Mouse (Mus musculus): Measurements from ENCODE around the gene Satl1.
"Not testable (repeated sequence)": the region's sequence is repeated elsewhere in the genome, so short reads cannot be mapped to it uniquely, and the experiment has no call there.

The Satl1 gene

DNA sequence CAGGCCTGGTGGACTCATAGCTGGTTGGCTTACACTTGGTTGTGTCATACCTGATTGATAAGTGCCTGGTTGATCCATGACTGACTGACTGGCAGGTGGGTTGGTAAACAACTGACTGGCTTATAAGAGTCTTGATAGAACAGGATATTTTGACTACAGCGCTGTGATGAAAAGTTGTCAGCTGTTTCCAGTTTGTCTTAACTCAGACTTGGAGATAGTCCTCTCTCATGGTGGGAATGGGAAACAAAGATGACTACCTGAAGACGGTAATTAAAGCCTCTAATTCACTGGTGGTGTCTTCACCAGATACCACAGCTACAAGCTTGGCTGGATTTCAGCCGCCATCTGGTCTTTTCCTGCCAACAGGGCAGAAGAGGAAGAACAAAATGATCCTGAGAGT is at the start of gene Satl1:
Satl1 (minus strand) TSS at position 101 of the 400 bp plus-strand sequence.
- no peak for DNase-seq (ENCODE audit: low spot score in 2 of 2)

DNA sequence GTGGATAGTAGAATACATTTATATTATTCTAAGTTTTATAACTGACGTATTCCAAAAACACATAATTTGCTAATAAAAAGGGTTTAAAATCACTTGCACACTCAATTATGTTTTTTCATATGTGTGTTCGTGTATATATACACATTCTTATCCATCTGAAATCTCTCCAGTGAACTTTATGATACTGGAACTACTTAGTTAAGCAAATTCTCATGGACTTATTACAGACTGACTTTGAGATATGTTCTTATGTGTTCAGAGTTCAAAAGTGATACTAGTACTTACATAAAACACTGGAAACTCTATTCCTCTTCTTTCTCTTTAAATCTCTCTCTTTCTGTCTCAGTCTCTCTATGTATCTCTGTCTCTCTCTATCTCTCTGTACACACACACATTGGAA is 31.5 kb upstream of the Satl1 start:
- DNase-seq (ENCODE audit: low spot score in 2 of 2): no peak

DNA sequence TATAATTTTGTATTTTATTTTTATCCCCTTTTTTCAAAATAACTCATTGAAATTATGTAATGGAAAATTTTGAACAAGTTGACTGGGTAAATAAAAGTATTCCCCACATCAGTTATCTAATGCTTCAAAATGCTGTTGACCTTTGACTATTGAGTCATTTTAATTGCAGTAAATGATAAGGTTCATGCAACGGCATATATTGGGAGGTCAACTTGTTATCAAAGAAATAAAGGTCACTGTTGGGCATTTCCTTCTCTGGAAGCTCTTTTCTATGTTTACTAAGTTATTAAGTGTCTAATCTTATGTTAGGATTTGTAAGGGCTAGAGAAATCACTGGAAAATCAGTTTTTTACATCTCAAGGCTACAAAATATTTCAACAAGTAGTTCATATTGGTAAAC is 31.0 kb upstream of the Satl1 start:
- DNase-seq (ENCODE audit: low spot score in 2 of 2): no peak

DNA sequence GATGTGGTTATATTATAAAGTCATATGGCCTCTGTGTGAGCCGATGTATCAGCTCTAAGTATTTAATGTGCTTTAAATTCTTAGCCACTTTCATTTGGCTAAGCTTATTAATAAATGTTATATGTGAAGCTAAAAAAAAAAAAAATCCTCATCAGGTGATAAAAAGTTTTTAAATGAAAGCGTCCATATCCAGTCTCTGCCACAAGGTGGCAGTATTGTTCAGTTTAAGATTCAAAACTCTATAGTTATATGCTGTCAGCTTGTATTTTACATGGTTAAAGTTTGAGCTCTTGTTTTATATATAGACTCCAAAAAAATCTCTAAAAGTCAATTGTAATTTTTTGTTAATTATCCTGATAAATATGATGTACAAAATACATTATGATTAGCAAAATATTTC is 16.4 kb upstream of the Satl1 start:
- not testable (repeated sequence) for DNase-seq (ENCODE audit: low spot score in 2 of 2)

DNA sequence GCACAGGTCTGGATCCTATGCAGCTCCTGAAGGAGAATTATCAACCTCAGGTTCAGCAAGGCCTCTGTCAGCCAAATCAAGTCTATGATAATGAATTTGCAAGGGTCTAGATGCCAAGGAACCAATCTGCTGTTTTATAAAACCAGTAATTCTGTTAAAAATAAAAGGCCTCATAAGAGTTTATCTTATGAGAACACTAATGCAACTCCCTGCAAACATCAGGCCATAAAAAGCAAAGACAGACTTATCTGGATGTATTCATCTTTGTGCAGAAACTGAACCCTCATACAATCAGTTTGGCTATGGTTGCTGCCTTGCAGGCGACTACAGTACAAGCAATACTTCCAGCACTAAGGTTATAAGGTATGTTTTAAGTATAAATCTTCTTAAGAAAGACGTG is 5.7 kb upstream of the Satl1 start:
- DNase-seq (ENCODE audit: low spot score in 2 of 2): no peak

DNA sequence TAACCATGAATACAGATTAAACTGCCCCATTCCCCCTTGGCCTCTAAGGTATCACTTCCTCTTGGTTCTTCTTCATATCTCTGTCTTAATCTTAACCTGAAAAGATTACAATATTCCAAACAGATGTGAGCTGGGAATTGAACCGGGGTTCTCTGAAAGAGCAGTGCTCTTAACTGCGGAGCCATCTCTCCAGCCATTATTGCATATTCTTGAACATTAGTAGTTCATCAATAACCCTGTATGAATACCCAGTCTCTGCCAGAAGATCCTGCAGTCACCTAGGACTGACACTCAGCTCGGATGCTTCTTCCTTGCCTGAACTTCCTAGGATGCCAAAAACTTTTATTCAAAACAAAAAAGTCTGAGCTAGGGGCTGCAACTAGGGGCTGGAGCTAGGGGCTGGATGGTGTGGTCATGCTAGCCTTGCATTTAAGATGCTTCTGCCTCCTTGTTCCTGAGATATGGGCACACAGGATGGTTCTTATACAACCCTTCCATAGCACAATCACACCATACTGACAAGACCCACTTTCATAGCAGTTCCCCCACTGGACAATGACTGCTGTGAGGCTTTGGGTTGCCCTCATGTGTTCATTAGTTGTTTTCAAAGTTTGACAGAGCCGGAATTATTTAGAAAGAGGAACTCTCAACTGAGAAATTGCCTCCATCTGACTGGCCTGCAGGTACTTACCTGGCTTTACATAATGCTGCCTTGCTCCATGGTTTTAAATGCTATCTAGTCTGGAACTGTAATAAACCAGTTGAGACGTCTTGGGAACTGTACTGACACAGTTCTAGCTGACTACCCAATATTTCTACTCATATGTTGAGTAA is 35.8 kb downstream of the Satl1 start:
- DNase-seq (ENCODE audit: low spot score in 2 of 2): peak; percentile 7 to 14

DNA sequence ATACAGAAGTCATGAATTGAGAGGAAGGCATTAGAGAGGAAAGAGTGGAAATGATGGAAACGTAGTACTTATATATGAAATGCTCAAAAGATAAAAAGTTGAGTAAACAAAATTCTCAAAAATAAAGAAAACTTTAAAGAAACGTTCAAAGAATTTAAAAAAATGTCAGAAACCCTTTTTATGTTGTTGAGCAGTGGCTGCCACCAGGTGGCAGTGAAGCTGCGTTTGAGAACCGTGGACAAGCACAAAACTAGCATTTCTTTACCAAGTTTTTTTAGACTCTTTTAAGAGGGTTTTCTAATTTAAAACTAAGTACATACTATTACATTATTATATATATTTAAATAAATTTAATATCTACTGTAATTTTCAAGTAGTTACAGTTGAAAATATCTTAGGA is 38.2 kb downstream of the Satl1 start:
- no peak for DNase-seq (ENCODE audit: low spot score in 2 of 2)

DNA sequence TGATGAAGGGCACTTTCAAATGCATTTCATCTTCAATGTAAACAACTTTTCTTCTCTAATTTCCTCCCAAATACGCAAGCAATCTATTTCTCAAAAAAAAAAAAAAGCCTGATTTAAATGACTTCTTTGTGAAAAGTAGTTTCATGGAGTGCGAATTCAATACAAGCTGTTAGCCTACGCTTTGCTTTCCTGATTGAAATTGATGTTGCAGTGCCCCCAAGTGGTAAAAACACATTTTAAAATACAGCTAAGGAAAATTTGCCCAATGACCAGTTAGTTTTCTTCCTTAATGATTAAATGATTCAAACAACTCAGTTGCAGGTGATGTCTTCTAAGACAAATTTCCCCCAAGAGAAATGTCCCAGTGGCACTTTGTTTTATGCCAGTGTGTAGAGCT is 58.2 kb downstream of the Satl1 start:
- no peak for DNase-seq (ENCODE audit: low spot score in 2 of 2)

DNA sequence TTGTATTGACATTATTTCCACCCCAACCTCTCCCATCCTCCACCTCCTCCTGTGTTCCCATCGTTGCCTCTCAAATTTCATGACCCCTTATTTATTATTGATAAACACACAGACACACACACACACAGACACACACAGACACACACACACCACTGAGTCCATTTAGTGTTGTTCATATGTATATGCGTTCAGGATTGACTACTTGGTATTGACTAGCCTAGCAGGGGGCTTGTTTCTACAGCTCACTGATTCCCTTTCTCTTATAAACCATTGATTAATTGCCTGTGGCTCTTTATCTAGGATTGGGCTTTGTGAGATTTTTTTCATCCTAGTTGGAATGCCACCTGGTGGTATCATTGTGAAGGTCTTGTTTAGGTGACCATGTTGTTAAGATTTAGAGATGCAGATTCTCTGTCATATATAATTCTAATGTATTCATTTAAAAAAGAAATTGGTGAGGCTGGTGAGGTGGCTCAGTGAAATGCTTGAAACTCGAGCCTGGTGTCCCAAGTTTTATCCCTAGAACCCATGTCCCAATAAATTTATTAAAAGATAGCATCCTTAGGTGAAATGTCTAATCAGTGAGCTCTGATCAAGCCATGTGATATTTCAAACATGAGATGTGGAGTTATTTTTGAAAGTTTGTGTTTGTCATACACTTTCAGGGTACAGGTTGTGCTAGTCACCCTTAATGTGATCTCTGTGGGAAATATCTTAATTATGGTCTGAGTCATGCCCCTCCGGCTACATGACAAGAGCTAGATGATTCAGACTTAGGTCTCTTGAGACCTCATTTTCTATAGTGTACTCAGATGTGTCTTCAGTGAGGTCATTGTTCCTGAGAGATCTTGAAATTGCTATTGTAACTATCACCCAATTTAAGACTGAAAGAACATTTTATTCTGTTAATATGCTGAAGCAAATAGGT is 58.8 kb downstream of the Satl1 start:
- no peak for DNase-seq (ENCODE audit: low spot score in 2 of 2)

DNA sequence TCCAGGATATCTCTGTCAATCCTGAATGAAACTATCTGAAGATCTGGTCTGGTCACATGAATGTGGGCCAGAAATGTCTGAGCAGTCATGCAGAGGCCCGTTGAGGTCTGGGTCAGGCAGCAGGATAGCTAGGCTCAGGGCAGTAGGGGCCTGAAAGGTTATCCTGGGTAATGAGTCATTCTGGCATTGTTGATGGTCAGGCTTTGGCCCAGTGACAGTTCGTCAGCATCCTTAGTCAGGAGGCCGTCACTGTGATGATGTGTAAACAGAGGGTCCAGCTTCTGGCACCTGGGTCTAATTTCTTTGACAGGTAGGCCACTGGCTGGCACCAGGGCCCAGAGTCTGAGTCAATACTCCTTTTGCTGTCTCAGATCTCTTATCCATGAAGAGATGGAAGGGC is 67.1 kb downstream of the Satl1 start:
- no peak for DNase-seq (ENCODE audit: low spot score in 2 of 2)

Data from right cerebral cortex, postnatal 36 days (tissue).